Mouse (Mus musculus) lung, embryonic 15.5 days (tissue): ENCODE results near the gene Plcb2. TPM values are rescaled to one million over a fixed set of nuclear protein-coding genes. Genes with fewer than 3 reads are reported as not detected.

Source experiments
- ATAC-seq: fragments of 200-750 bp; cut with Nextera tagmentation; 2 replicates; pipeline ENCODE4 v1.8.0; 2017; ENCODE audit warnings: moderate number of reproducible peaks, borderline replicate concordance; ENCODE audit not compliant: low FRiP score, low TSS enrichment; ENCODE audit errors: extremely low read depth
- H3K27ac ChIP-seq: fragments of 300-500 bp; sonication (generic); 2 replicates; pipeline ENCODE4 v1.5.1; 2015; ENCODE audit warnings: moderate library complexity, mild to moderate bottlenecking, inconsistent platforms
- H3K27me3 ChIP-seq: fragments of 300-500 bp; sonication (generic); 2 replicates; pipeline ENCODE4 v1.6.1; 2015; ENCODE audit warnings: inconsistent platforms
- H3K36me3 ChIP-seq: fragments of 300-500 bp; sonication (generic); 2 replicates; pipeline ENCODE4 v1.6.1; 2015; ENCODE audit warnings: inconsistent platforms
- H3K4me1 ChIP-seq: fragments of 300-500 bp; sonication (generic); 2 replicates; pipeline ENCODE4 v1.6.1; 2015; ENCODE audit warnings: inconsistent platforms
- H3K4me2 ChIP-seq: fragments of 300-500 bp; sonication (generic); 2 replicates; pipeline ENCODE4 v1.6.1; 2015; ENCODE audit warnings: inconsistent platforms, mild to moderate bottlenecking, moderate library complexity
- H3K4me3 ChIP-seq: fragments of 300-500 bp; sonication (generic); 2 replicates; pipeline ENCODE4 v1.5.1; 2015; ENCODE audit warnings: mild to moderate bottlenecking, inconsistent platforms
- H3K9ac ChIP-seq: fragments of 300-500 bp; sonication (generic); 2 replicates; pipeline ENCODE4 v1.6.1; 2015; ENCODE audit warnings: inconsistent platforms
- H3K9me3 ChIP-seq: fragments of 300-500 bp; sonication (generic); 2 replicates; pipeline ENCODE4 v1.6.1; 2016; ENCODE audit warnings: inconsistent platforms
- WGBS: fragments of 180-500 bp; shearing (Covaris S2); methylation state at CpG from one replicate; pipeline ENCODE4 v1.1.7; 2015; 5-methylcytosine and 5-hydroxymethylcytosine counted together
- polyA plus RNA-seq: library from polyadenylated mRNA; unstranded; fragments of >200 nt; fragmentation: Nextera tagmentation; extraction: Ambion mirVana; gene quantifications from 2 replicates; pipeline ENCODE4 v1.2.1, GENCODE M21; 2015

Plcb2 gene
- polyA plus RNA-seq, 1 experiment from 2014 or later: 2.5 TPM

DNA sequence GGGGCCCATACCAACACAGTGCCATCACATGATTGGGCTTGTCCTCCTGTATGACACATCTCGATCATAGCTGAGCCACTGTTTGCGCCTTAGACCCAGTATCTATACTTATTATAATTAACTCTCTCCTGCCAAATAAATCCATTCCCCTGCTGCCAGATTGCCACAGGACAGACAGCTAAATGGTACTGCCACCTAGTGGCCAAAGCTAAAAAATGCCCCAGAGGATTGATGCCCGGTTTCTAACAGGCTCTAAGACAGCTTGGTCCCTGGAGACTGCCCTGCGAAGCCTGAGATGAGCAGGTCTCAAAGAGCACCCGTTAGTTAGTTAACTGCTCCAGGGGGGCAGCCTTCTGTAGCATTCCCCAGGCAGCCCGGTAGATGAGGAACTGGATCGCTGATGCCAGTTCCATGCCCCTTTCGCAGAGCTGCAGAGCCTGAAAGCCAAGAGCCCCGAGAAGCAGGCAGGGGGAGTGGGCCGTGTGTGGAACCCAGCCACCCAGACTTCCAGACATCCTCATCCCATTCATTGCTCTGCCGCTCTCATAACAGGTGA lies 32.5 kb downstream of the Plcb2 start:
- H3K36me3 ChIP-seq: no peaks in the 10 kb centered on the region
- no peak overlapping the region for H3K4me2 ChIP-seq
- no peak for ATAC-seq
- H3K4me1 ChIP-seq: peaks cover 37% of the 10 kb centered on the region
- 24% methylated on average over 11 of the region's 11 CpGs for WGBS
- H3K4me3 ChIP-seq: no peak overlapping the region
- peaks cover 36% of the 10 kb centered on the region for H3K27me3 ChIP-seq
- H3K9ac ChIP-seq: no peak overlapping the region
- no peak overlapping the region for H3K27ac ChIP-seq
- H3K9me3 ChIP-seq: no peaks in the 10 kb centered on the region

- H3K27me3 ChIP-seq: peaks cover 19% of the 10 kb centered on the region
- 72% methylated on average over 19 of the region's 19 CpGs for WGBS
These were observed 34.8 kb downstream of the Plcb2 start for GRCm38 (mm10) chr2:118693370-118693966.

DNA sequence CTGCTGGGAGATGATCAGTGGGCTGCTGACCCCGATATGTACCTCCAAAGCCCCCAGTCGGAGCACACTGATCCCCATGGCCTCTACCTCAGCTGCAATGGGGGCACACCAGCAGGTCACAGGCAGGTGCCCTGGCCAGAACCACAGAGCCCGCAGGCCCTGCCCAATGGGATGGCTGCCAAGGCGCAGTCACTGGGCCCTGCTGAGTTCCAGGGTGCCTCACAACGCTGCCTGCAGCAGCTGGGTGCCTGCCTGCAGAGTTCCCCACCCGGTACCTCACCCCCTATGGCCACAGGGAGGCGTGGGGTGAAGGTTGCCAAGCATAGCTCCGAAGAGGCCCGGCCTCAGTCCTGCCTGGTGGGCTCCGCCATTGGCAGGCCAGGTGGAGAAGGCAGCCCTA lies 38.4 kb downstream of the Plcb2 start:
- Histone ChIP-seq H3K4me3 (no peak overlapping the region), H3K36me3 (no peaks in the 10 kb centered on the region), H3K9ac (no peak overlapping the region), H3K27ac (no peak overlapping the region), H3K27me3 (no peaks in the 10 kb centered on the region), H3K4me2 (no peak overlapping the region), H3K9me3 (no peaks in the 10 kb centered on the region), H3K4me1 (0 out of 2 replicates have a peak, but pooled peaks cover 3% of the 10 kb centered on the region)
- ATAC-seq: no peak
- 72% methylated on average over 10 of the region's 10 CpGs for WGBS

More at GRCm38 (mm10) chr2:118693370-118693966, 34.8 kb downstream of the Plcb2 start:
- Histone ChIP-seq H3K4me3 (no peak overlapping the region), H3K9ac (no peak overlapping the region), H3K4me1 (peaks cover 23% of the 10 kb centered on the region), H3K27ac (no peak overlapping the region), H3K4me2 (no peak overlapping the region), H3K36me3 (no peaks in the 10 kb centered on the region), H3K9me3 (no peaks in the 10 kb centered on the region)
- no peak for ATAC-seq

DNA sequence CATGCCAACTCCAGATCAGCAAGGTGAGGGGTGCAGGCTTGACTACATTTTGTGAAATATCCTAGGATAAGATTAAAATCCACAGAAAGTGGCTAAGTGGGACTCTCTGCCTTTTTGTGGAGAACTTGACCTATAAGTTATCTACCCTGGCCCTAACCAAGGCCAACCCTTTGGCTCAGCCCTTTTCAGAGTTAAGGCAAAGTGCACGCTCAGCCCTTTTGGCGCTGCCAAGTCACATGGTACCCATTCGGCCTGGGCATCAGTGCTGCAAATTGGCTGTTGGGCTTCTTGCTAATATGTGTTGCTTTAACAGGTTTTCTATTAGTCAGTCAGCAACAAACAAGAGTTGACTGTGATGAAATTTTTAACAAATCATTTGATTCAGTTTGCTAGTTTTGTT lies 40.4 kb downstream of the Plcb2 start:
- H3K27ac ChIP-seq: no peak overlapping the region
- H3K4me3 ChIP-seq: no peak overlapping the region
- no peak for ATAC-seq
- no peak overlapping the region for H3K9ac ChIP-seq
- no peaks in the 10 kb centered on the region for H3K36me3 ChIP-seq
- no peaks in the 10 kb centered on the region for H3K27me3 ChIP-seq
- H3K4me1 ChIP-seq: 0 out of 2 replicates have a peak, but pooled peaks cover 6% of the 10 kb centered on the region
- WGBS: 87% methylated on average over 3 of the region's 3 CpGs
- no peak overlapping the region for H3K4me2 ChIP-seq
- no peaks in the 10 kb centered on the region for H3K9me3 ChIP-seq

DNA sequence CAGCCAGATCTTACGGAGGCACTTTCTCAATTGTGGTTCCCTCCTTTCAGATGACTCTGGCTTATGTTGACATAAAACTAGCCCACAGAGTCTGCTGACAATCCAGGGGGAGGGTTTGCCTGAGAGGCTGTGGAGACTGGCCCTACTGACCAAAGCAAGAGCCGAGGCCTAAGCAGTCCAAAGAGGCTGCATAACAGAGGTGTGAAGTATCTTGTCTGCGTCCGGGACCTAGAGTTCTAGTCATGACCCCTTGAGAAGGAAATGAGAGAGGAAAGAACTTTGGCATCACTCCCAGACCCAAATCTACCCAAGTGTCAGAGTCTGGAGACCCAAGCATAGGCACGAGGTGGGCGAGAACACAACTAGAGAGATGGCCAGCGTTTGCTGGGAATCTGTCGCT lies 41.5 kb downstream of the Plcb2 start:
- H3K27me3 ChIP-seq: no peaks in the 10 kb centered on the region
- peaks cover 11% of the 10 kb centered on the region for H3K4me1 ChIP-seq
- no peak overlapping the region for H3K4me2 ChIP-seq
- no peak overlapping the region for H3K4me3 ChIP-seq
- no peak overlapping the region for H3K27ac ChIP-seq
- H3K36me3 ChIP-seq: no peaks in the 10 kb centered on the region
- no peak overlapping the region for H3K9ac ChIP-seq
- ATAC-seq: no peak
- no peaks in the 10 kb centered on the region for H3K9me3 ChIP-seq
- 45% methylated on average over 8 of the region's 8 CpGs for WGBS

- Histone ChIP-seq H3K9ac (no peak overlapping the region), H3K4me1 (peaks cover 11% of the 10 kb centered on the region), H3K27me3 (no peaks in the 10 kb centered on the region), H3K4me3 (no peak overlapping the region), H3K36me3 (no peaks in the 10 kb centered on the region), H3K4me2 (no peak overlapping the region), H3K9me3 (no peaks in the 10 kb centered on the region), H3K27ac (no peak overlapping the region)
- 83% methylated on average over 4 of the region's 4 CpGs for WGBS
- no peak for ATAC-seq
These were observed 43.1 kb downstream of the Plcb2 start for GRCm38 (mm10) chr2:118685088-118685487.

- H3K9me3 ChIP-seq: no peaks in the 10 kb centered on the region
- ATAC-seq: peak; percentile 62
- peaks cover 20% of the 10 kb centered on the region for H3K27me3 ChIP-seq
- no peak overlapping the region for H3K4me3 ChIP-seq
- no peaks in the 10 kb centered on the region for H3K36me3 ChIP-seq
- H3K4me2 ChIP-seq: no peak overlapping the region
- 39% methylated on average over 8 of the region's 8 CpGs for WGBS
- H3K4me1 ChIP-seq: peaks cover 14% of the 10 kb centered on the region
- no peak overlapping the region for H3K9ac ChIP-seq
- no peak overlapping the region for H3K27ac ChIP-seq
These were observed 45.5 kb downstream of the Plcb2 start for GRCm38 (mm10) chr2:118682544-118683260.

- WGBS: 75% methylated on average over 6 of the region's 6 CpGs
- Histone ChIP-seq H3K36me3 (no peaks in the 10 kb centered on the region), H3K27me3 (peaks cover 38% of the 10 kb centered on the region), H3K9ac (no peak overlapping the region), H3K4me2 (no peak overlapping the region), H3K27ac (no peak overlapping the region), H3K4me3 (no peak overlapping the region), H3K4me1 (peaks cover 22% of the 10 kb centered on the region), H3K9me3 (no peaks in the 10 kb centered on the region)
- ATAC-seq: no peak
These were observed 47.3 kb downstream of the Plcb2 start for GRCm38 (mm10) chr2:118680926-118681325.

DNA sequence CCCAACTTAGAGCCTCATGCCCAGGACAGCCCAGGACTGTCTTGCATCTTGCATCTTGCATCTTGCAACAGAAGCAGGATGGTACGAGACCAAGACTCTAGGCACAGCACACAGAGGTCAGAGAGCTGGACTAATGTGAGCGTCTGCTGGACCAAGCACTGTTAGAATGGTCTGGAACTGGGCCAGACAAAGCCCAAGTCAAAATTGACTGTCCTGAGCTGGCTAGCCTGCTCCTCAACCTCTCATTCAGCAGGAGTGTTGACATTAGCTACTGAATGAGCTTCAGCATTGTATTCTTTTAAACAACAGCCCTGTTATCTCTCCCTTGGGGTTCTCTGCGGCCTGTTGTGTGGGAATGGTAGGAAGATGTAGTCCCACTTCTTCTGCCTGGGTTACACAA lies 48.7 kb downstream of the Plcb2 start:
- H3K4me3 ChIP-seq: no peak overlapping the region
- no peaks in the 10 kb centered on the region for H3K9me3 ChIP-seq
- 48% methylated on average over 3 of the region's 3 CpGs for WGBS
- H3K27ac ChIP-seq: no peak overlapping the region
- no peaks in the 10 kb centered on the region for H3K36me3 ChIP-seq
- ATAC-seq: no peak
- H3K9ac ChIP-seq: no peak overlapping the region
- H3K4me2 ChIP-seq: no peak overlapping the region
- peaks cover 51% of the 10 kb centered on the region for H3K27me3 ChIP-seq
- H3K4me1 ChIP-seq: peaks cover 22% of the 10 kb centered on the region

DNA sequence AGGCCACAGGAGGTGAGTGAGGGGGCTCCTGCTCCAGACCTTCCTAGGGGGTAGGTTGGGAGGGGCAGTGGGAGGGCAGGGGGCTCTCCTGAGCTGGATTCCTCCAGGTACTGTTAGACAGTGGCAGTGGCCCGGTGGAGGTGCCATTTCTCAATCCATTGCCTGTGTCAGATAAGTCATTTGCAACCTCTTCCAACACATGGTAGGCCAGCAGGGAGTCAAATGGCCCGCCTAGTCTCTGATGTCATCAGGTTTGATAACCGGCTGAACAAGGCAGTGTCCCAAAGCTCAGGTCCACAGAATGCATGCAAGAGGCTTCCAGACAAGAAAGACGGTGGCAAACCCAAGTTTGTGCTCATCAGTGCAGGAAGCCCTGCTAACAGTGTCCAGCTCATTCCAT lies 50.4 kb downstream of the Plcb2 start:
- 9% methylated on average over 4 of the region's 4 CpGs for WGBS
- Histone ChIP-seq H3K4me1 (peaks cover 20% of the 10 kb centered on the region), H3K27ac (no peak overlapping the region), H3K27me3 (peaks cover 68% of the 10 kb centered on the region), H3K9me3 (no peaks in the 10 kb centered on the region), H3K4me3 (peak overlapping the region; percentile 47), H3K36me3 (no peaks in the 10 kb centered on the region), H3K4me2 (peak overlapping the region; percentile 91), H3K9ac (peak overlapping the region; percentile 30)
- ATAC-seq: no peak

DNA sequence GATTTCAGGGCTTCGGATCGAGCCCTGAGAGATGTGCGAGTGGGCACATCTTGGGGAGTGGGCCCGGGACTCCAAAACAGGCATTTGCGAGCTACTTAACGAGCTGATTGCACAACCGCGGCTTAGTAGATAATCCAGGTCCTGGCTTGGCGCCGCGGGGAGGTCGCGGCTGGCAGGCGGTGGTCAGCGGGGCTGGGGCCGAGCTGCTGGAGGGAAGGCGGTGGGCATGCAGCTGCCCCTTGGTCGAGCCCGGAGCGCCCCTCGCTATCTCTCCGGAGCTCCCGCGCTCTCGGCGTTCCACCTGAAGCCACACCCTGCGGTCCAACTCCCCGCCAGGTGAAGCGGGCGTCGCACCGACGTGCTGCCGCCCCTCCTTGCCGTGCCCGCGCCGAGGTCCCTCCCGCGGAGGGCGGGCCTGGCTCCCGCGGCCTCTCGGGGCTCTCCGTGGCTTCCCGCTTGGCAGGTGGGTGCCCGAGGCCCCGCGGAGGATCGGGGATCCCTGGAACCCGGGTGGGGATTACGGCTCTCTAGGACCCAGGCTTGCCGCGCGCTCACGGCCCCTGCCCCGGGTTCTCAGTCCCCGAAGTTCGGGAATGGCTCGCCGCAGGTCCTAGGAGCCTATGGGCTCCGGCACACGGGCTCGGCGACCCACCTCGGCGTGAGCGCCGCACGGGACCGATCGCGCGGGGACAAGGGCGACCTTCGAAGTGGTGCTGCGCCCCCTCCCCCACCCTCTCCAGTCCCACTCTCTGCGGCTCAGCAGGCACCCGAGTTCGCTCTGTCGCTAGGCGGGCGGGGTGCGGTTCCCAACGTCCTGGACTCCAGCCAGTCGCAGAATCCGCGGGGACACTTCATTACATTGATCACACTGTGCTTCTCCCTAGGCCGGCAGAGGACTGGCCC lies 51.1 kb downstream of the Plcb2 start:
- H3K4me3 ChIP-seq: peak overlapping the region; percentile 47
- no peaks in the 10 kb centered on the region for H3K9me3 ChIP-seq
- peak; percentile 52 for ATAC-seq
- H3K4me1 ChIP-seq: peaks cover 14% of the 10 kb centered on the region
- H3K27me3 ChIP-seq: peaks cover 75% of the 10 kb centered on the region
- under 1% methylated on average over 89 of the region's 89 CpGs for WGBS
- peak overlapping the region; percentile 30 for H3K9ac ChIP-seq
- no peak overlapping the region for H3K27ac ChIP-seq
- peak overlapping the region; percentile 91 for H3K4me2 ChIP-seq
- H3K36me3 ChIP-seq: no peaks in the 10 kb centered on the region
